Mouse (Mus musculus): ENCODE measurements around the gene Ankrd13a. TPM values are rescaled to one million over a fixed set of nuclear protein-coding genes. Genes with fewer than 3 reads are reported as not detected.

Gene Ankrd13a
- polyA plus RNA-seq, 1 experiment from 2014 or later, result 71.9 TPM

- no peak overlapping the region for H3K9ac ChIP-seq (ENCODE audit: low read length)
- no peaks in the 10 kb centered on the region for H3K9me3 ChIP-seq (ENCODE audit: control insufficient read depth, low read length)
- H3K4me3 ChIP-seq (ENCODE audit: low read depth, low read length), result no peak overlapping the region
- no peaks in the 10 kb centered on the region; the same call in 1 of the 2 replicates for H3K4me1 ChIP-seq (ENCODE audit: control insufficient read depth, insufficient read depth, low read length)
- H3K27ac ChIP-seq (ENCODE audit: low read depth, low read length), result no peak overlapping the region
- DNase-seq (ENCODE audit: low spot score, missing footprints) (no peak), ATAC-seq (ENCODE audit: low FRiP score) (no peak)
- no peak overlapping the region for H3K4me2 ChIP-seq
- WGBS, result 84% methylated on average over 15 of the region's 16 CpGs
- no peaks in the 10 kb centered on the region for H3K36me3 ChIP-seq (ENCODE audit: control insufficient read depth, insufficient read depth, low read length)
- H3K27me3 ChIP-seq (ENCODE audit: control insufficient read depth, insufficient read depth, low read length), result no peaks in the 10 kb centered on the region
These were observed 10.2 kb downstream of the Ankrd13a start for GRCm38 (mm10) chr5:114784622-114785165.

GRCm38 (mm10) chr5:114785196-114785595 lies 10.7 kb downstream of the Ankrd13a start:
- H3K27me3 ChIP-seq (ENCODE audit: control insufficient read depth, insufficient read depth, low read length), result no peaks in the 10 kb centered on the region
- H3K9ac ChIP-seq (ENCODE audit: low read length), result no peak overlapping the region; the same call in 1 of the 2 replicates
- H3K36me3 ChIP-seq (ENCODE audit: control insufficient read depth, insufficient read depth, low read length), result no peaks in the 10 kb centered on the region
- ATAC-seq (ENCODE audit: low FRiP score), result no peak
- no peak overlapping the region for H3K4me2 ChIP-seq
- no peak overlapping the region for H3K27ac ChIP-seq (ENCODE audit: low read depth, low read length)
- no peak for DNase-seq (ENCODE audit: low spot score, missing footprints)
- H3K4me1 ChIP-seq (ENCODE audit: control insufficient read depth, insufficient read depth, low read length), result no peaks in the 10 kb centered on the region; the same call in 1 of the 2 replicates
- H3K9me3 ChIP-seq (ENCODE audit: control insufficient read depth, low read length), result no peaks in the 10 kb centered on the region
- H3K4me3 ChIP-seq (ENCODE audit: low read depth, low read length), result no peak overlapping the region
- WGBS, result 90% methylated on average over 5 of the region's 5 CpGs

GRCm38 (mm10) chr5:114793317-114793716 lies 18.8 kb downstream of the Ankrd13a start:
- no peak overlapping the region for H3K4me2 ChIP-seq
- H3K4me1 ChIP-seq (ENCODE audit: control insufficient read depth, insufficient read depth, low read length), result peaks cover 19% of the 10 kb centered on the region
- peaks cover 2% of the 10 kb centered on the region for H3K36me3 ChIP-seq (ENCODE audit: control insufficient read depth, insufficient read depth, low read length)
- H3K9me3 ChIP-seq (ENCODE audit: control insufficient read depth, low read length), result no peaks in the 10 kb centered on the region
- WGBS, result 76% methylated on average over 7 of the region's 7 CpGs
- no peak overlapping the region for H3K9ac ChIP-seq (ENCODE audit: low read length)
- no peak overlapping the region for H3K27ac ChIP-seq (ENCODE audit: low read depth, low read length)
- DNase-seq (ENCODE audit: low spot score, missing footprints), result no peak
- no peak overlapping the region for H3K4me3 ChIP-seq (ENCODE audit: low read depth, low read length)
- no peak for ATAC-seq (ENCODE audit: low FRiP score)
- H3K27me3 ChIP-seq (ENCODE audit: control insufficient read depth, insufficient read depth, low read length), result no peaks in the 10 kb centered on the region

- DNase-seq (ENCODE audit: low spot score, missing footprints) (peak; percentile 76), ATAC-seq (ENCODE audit: low FRiP score) (no peak)
- H3K4me2 ChIP-seq, result no peak overlapping the region
- peaks cover 2% of the 10 kb centered on the region for H3K36me3 ChIP-seq (ENCODE audit: control insufficient read depth, insufficient read depth, low read length)
- no peak overlapping the region for H3K27ac ChIP-seq (ENCODE audit: low read depth, low read length)
- 76% methylated on average over 4 of the region's 4 CpGs for WGBS
- no peak overlapping the region for H3K9ac ChIP-seq (ENCODE audit: low read length)
- H3K4me1 ChIP-seq (ENCODE audit: control insufficient read depth, insufficient read depth, low read length), result peaks cover 19% of the 10 kb centered on the region
- H3K9me3 ChIP-seq (ENCODE audit: control insufficient read depth, low read length), result no peaks in the 10 kb centered on the region
- no peak overlapping the region for H3K4me3 ChIP-seq (ENCODE audit: low read depth, low read length)
- no peaks in the 10 kb centered on the region for H3K27me3 ChIP-seq (ENCODE audit: control insufficient read depth, insufficient read depth, low read length)
These were observed 20.1 kb downstream of the Ankrd13a start for GRCm38 (mm10) chr5:114794609-114795008.

- 43% methylated on average over 9 of the region's 9 CpGs for WGBS
- no peak for ATAC-seq (ENCODE audit: low FRiP score)
- Histone ChIP-seq H3K4me2 (no peak overlapping the region), H3K27me3 (ENCODE audit: control insufficient read depth, insufficient read depth, low read length) (no peaks in the 10 kb centered on the region), H3K4me1 (ENCODE audit: control insufficient read depth, insufficient read depth, low read length) (peaks cover 19% of the 10 kb centered on the region), H3K9ac (ENCODE audit: low read length) (no peak overlapping the region), H3K9me3 (ENCODE audit: control insufficient read depth, low read length) (no peaks in the 10 kb centered on the region), H3K36me3 (ENCODE audit: control insufficient read depth, insufficient read depth, low read length) (peaks cover 2% of the 10 kb centered on the region), H3K4me3 (ENCODE audit: low read depth, low read length) (no peak overlapping the region), H3K27ac (ENCODE audit: low read depth, low read length) (no peak overlapping the region)
- no peak for DNase-seq (ENCODE audit: low spot score, missing footprints)
These were observed 20.8 kb downstream of the Ankrd13a start for GRCm38 (mm10) chr5:114795231-114795630.

- H3K27ac ChIP-seq (ENCODE audit: low read depth, low read length), result no peak overlapping the region
- H3K4me3 ChIP-seq (ENCODE audit: low read depth, low read length), result no peak overlapping the region
- H3K9me3 ChIP-seq (ENCODE audit: control insufficient read depth, low read length), result no peaks in the 10 kb centered on the region
- H3K4me2 ChIP-seq, result no peak overlapping the region
- no peaks in the 10 kb centered on the region for H3K27me3 ChIP-seq (ENCODE audit: control insufficient read depth, insufficient read depth, low read length)
- ATAC-seq (ENCODE audit: low FRiP score) (no peak), DNase-seq (ENCODE audit: low spot score, missing footprints) (peak; percentile 87)
- peaks cover 2% of the 10 kb centered on the region for H3K36me3 ChIP-seq (ENCODE audit: control insufficient read depth, insufficient read depth, low read length)
- peaks cover 19% of the 10 kb centered on the region for H3K4me1 ChIP-seq (ENCODE audit: control insufficient read depth, insufficient read depth, low read length)
- 61% methylated on average over 9 of the region's 9 CpGs for WGBS
- no peak overlapping the region for H3K9ac ChIP-seq (ENCODE audit: low read length)
These were observed 21.2 kb downstream of the Ankrd13a start for GRCm38 (mm10) chr5:114795653-114796052.

- DNase-seq (ENCODE audit: low spot score, missing footprints), result peak; percentile 91
- WGBS, result 3% methylated on average over 40 of the region's 40 CpGs
- H3K4me2 ChIP-seq, result peak overlapping the region; percentile 63
- H3K27me3 ChIP-seq (ENCODE audit: control insufficient read depth, insufficient read depth, low read length), result no peaks in the 10 kb centered on the region
- peak overlapping the region; percentile 30 for H3K4me3 ChIP-seq (ENCODE audit: low read depth, low read length)
- H3K27ac ChIP-seq (ENCODE audit: low read depth, low read length), result peak overlapping the region; percentile 42
- H3K9me3 ChIP-seq (ENCODE audit: control insufficient read depth, low read length), result no peaks in the 10 kb centered on the region
- peak overlapping the region; percentile 53 for H3K9ac ChIP-seq (ENCODE audit: low read length)
- no peaks in the 10 kb centered on the region; the same call in 1 of the 2 replicates for H3K36me3 ChIP-seq (ENCODE audit: control insufficient read depth, insufficient read depth, low read length)
- H3K4me1 ChIP-seq (ENCODE audit: control insufficient read depth, insufficient read depth, low read length), result peaks cover 19% of the 10 kb centered on the region
- ATAC-seq (ENCODE audit: low FRiP score), result peak; percentile 65
These were observed 22.0 kb downstream of the Ankrd13a start for GRCm38 (mm10) chr5:114796299-114797012.

- Histone ChIP-seq H3K4me2 (no peak overlapping the region), H3K9ac (ENCODE audit: low read length) (no peak overlapping the region), H3K27me3 (ENCODE audit: control insufficient read depth, insufficient read depth, low read length) (no peaks in the 10 kb centered on the region), H3K4me1 (ENCODE audit: control insufficient read depth, insufficient read depth, low read length) (peaks cover 19% of the 10 kb centered on the region), H3K4me3 (ENCODE audit: low read depth, low read length) (no peak overlapping the region), H3K9me3 (ENCODE audit: control insufficient read depth, low read length) (no peaks in the 10 kb centered on the region), H3K27ac (ENCODE audit: low read depth, low read length) (no peak overlapping the region), H3K36me3 (ENCODE audit: control insufficient read depth, insufficient read depth, low read length) (peaks cover 1% of the 10 kb centered on the region; the same call in 1 of the 2 replicates)
- 89% methylated on average over 8 of the region's 8 CpGs for WGBS
- DNase-seq (ENCODE audit: low spot score, missing footprints) (no peak), ATAC-seq (ENCODE audit: low FRiP score) (no peak)
These were observed 22.8 kb downstream of the Ankrd13a start for GRCm38 (mm10) chr5:114797253-114797652.

- peaks cover 9% of the 10 kb centered on the region for H3K36me3 ChIP-seq (ENCODE audit: control insufficient read depth, insufficient read depth, low read length)
- DNase-seq (ENCODE audit: low spot score, missing footprints) (no peak), ATAC-seq (ENCODE audit: low FRiP score) (no peak)
- H3K9ac ChIP-seq (ENCODE audit: low read length), result no peak overlapping the region
- H3K9me3 ChIP-seq (ENCODE audit: control insufficient read depth, low read length), result no peaks in the 10 kb centered on the region
- H3K4me2 ChIP-seq, result no peak overlapping the region
- no peaks in the 10 kb centered on the region for H3K27me3 ChIP-seq (ENCODE audit: control insufficient read depth, insufficient read depth, low read length)
- 90% methylated on average over 11 of the region's 11 CpGs for WGBS
- no peak overlapping the region for H3K27ac ChIP-seq (ENCODE audit: low read depth, low read length)
- no peak overlapping the region for H3K4me3 ChIP-seq (ENCODE audit: low read depth, low read length)
- peaks cover 15% of the 10 kb centered on the region; the same call in 1 of the 2 replicates for H3K4me1 ChIP-seq (ENCODE audit: control insufficient read depth, insufficient read depth, low read length)
These were observed 25.4 kb downstream of the Ankrd13a start for GRCm38 (mm10) chr5:114799848-114800247.

Measured in midbrain, embryonic 11.5 days (tissue).